Mouse (Mus musculus): Measurements from ENCODE around the gene Fam83b.

The Fam83b gene

DNA sequence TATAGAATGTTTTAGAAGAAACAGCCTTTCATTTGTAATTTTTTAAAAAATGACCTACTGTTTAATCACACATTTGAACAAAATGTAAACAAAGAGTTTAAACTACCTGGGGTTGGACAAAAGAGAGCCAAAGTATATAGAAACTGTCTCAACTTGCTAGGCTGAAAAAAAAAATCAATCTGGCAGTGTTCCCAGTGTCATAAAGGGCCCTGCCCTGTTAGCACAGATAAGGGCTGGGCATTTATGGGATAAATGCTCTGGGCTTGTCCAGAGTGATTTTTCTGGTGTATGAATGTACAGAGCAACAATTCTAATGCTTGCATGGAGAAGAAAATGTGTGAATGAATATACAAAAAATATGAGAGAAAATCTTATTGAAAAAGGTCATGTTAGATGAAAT, 43.8 kb downstream of the Fam83b start:
- in situ Hi-C loops (cut with MboI; ENCODE audit: low sequenced_read_pairs): no loop called here

DNA sequence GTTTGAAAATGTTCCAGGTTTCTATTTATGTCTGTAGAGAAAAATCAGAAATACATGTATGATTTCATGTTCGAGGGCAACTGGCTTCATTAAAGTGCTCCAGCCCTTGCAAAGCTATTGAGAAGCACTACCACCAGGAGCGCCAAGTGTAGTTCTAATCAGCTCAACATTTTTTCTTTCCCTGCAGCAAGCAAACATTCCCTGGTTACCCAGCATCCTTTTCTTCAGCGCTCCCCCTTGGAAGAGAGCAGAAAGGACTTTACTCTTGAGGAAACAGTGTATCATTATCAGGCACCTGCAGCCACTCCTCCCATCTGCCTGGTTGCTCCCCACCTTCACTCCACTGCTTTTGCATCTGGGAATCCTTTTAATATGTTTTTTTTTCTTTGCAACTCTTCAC, 45.3 kb downstream of the Fam83b start:
- in situ Hi-C loops (cut with MboI; ENCODE audit: low sequenced_read_pairs): no loop called here

DNA sequence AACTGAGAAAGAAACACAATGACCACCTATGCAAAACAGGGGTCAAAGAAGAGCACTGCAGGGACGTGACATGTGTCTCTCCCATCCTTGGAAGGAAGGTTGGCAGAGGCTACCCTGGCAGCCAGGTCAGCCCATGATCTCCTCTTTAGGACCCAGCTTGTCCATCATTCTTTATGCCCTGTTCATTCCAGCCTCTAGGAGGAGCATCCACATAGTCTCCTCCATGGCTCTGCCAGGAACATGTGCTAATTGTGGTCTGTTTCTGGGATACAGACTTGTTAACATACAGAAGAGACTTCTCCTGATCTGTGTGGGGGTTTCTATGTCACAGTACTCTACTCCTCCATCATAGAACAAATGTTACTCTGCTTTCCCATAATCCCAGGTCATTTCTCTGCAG, 48.3 kb downstream of the Fam83b start:
- in situ Hi-C loops (cut with MboI; ENCODE audit: low sequenced_read_pairs): no loop called here

DNA sequence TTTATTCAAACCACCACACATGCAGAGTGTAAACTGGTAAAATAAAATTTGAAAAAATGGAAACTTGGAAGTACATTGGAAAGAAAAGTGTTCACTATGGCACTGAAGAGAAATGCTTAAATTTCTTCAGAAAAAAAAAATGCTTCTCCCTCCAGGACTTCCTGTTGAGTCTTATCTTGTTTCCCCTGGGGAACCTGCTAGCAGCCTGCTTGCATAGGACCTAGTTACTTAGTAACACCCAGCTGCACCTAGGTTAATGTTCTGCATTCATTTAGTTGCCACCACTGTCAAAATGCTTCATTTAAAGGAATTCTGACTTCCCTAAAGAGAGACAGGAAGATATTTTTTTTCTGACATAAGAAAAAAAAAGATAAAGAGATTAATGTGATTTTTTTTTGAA, 61.3 kb downstream of the Fam83b start:
- in situ Hi-C loops (cut with MboI; ENCODE audit: low sequenced_read_pairs): no loop called here

DNA sequence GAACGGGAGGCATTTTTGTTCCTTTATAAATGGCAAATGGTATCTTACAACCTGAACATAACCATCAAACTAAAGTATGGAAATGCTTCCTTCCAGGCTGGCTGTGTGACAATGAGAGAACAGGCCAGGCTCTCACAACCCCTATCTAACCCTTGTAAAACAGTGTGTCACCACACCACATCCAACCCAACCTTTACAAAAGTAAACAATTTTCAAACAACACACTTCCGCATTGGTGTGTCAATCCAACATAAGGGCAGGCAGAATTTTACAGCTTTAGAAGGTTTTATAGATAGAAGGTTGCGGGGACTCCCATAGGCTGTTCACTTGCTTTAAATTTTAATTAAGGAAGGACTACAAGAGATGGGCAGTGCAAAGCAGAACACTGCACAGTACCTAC, 77.2 kb downstream of the Fam83b start:
- in situ Hi-C loops (cut with MboI; ENCODE audit: low sequenced_read_pairs): no loop called here

DNA sequence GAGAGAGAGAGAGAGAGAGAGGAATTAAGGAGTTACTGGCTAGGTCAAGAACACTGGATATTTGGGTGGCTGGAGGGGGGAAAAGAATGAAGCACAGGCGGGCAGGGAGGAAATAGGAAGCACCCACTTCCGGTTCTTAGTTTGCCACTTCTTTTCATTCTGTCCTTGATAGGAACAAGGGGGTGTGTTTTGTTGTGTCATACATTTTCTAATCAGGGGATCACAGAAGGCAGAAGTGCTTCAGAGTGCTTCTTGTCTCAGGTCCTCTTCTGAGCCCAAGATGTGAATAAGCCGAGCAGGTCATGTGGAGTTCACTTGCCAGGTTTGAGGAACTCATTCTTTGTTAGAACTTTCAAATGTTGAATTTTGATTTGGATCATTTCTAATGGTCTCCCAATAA, 86.8 kb downstream of the Fam83b start:
- in situ Hi-C loops (cut with MboI; ENCODE audit: low sequenced_read_pairs): no loop called here

DNA sequence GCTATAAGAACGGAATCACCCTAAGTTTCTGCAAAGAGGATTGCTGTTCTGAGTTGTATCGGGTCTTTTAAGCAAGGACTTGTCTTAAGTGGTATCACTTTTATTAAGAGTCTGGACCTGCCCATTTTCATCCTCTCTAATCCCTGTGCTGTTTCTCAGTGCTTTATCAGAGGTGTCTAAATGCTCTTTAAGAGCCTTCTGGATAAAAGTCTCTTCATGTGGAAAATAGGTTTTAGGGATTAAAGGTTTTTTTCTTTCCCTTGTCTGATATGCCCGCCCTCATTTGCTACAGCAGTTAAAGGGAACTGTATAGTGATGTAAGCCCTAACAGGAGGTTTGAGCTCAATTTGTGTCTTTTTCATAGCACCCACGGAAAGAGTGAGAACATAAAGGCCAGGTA, 97.4 kb downstream of the Fam83b start:
- in situ Hi-C loops (cut with MboI; ENCODE audit: low sequenced_read_pairs): no loop called here

DNA sequence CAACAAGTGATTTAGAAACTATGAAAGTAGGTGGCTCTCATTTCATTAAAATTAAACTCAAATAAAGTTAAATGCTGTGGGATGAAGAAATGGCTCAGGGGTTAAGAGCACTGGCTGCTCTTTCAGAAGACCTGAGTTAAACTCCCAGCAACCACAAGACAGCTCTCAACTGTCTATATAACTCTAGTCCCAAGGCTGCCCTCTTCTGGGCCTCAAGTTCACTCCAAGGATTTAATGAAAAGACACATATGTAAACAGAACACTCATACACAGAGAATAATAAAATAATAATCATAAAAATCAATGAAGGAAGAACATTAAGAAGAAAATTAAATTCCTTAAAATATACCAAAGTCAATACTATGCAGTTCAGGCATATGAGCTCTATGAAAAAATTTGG, 105.4 kb downstream of the Fam83b start:
- in situ Hi-C loops (cut with MboI; ENCODE audit: low sequenced_read_pairs): no loop called here

DNA sequence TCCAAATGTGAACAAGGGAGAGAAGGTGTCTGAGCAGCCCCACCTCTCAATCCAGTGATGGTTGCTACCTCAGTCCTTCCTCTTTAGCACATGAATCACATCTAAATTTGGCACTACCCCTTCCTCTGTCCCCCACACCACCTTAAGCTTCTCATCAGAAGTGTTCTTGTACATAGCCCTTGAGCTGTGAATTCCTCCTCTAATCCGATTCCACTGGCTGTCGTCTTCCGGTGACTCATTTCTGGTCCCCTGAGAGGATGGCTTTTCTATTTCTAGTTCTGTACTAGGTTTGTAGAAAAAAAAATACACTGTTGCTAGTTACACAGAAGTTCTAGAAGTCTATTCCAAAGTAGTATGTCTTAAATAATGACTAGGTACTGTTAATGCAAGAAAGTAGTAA, 111.2 kb downstream of the Fam83b start:
- in situ Hi-C loops (cut with MboI; ENCODE audit: low sequenced_read_pairs): no loop called here
